Mouse (Mus musculus): Measurements from ENCODE around the gene Alox5.

Alox5 gene

GRCm38 (mm10) chr6:116417518-116418315 lies 43.3 kb downstream of the Alox5 start:
- DNase-seq (ENCODE audit: low spot score in 2 of 2), result no peak

GRCm38 (mm10) chr6:116416000-116416552 lies 44.9 kb downstream of the Alox5 start:
- DNase-seq (ENCODE audit: low spot score in 2 of 2), result no peak

- DNase-seq (ENCODE audit: low spot score in 2 of 2), result no peak
Observed at GRCm38 (mm10) chr6:116415126-116415676, 45.8 kb downstream of the Alox5 start.

GRCm38 (mm10) chr6:116412546-116413325 lies 48.2 kb downstream of the Alox5 start:
- DNase-seq (ENCODE audit: low spot score in 2 of 2), result peak in 1 of 2 experiments; percentile 16

DNA sequence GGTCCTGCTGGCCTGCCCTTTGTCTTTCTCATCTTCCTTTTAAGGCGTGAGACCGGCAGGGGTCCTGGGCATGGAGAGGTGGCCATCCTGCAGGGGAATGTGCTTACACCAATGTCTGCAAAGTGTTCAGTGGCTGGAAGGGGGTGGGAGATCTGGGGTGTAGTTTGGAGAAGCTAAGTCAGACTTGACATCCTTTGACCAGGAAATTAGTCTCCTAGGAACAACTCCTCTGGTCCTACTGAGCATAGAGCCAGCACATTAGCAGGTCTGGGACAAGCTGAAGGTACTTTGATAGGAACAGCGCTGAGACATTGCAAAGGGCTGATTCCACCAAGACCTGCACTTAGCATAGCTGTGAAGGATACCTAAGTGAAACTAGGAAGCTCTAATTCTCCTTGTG lies 49.3 kb downstream of the Alox5 start:
- peak in 1 of 2 experiments; percentile 12 for DNase-seq (ENCODE audit: low spot score in 2 of 2)

- DNase-seq (ENCODE audit: low spot score in 2 of 2), result peak in 1 of 2 experiments; percentile 14
Observed at GRCm38 (mm10) chr6:116410436-116410835, 50.5 kb downstream of the Alox5 start.

GRCm38 (mm10) chr6:116407956-116408657 lies 52.9 kb downstream of the Alox5 start:
- no peak for DNase-seq (ENCODE audit: low spot score in 2 of 2)

DNA sequence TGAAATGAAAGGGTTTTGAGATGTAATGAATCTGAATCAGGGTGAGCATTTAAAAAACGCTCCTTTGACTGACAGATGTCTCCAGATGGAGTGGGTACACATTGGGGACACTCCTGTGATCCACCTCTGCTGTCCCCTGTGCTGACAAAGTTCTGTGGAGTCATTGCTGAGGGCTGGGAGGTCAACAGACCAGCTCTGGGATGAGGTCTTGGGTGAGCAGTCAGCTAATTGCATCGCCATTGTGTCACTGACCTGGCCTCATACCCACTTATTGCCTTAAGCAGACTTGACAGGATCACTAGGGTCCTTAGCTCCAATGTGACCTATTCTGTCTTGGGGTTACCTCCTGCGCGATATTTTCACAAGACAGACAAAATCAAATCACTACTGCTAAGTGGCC lies 53.8 kb downstream of the Alox5 start:
- DNase-seq (ENCODE audit: low spot score in 2 of 2), result no peak

GRCm38 (mm10) chr6:116406680-116407079 lies 54.3 kb downstream of the Alox5 start:
- peak in 1 of 2 experiments; percentile 17 for DNase-seq (ENCODE audit: low spot score in 2 of 2)

DNA sequence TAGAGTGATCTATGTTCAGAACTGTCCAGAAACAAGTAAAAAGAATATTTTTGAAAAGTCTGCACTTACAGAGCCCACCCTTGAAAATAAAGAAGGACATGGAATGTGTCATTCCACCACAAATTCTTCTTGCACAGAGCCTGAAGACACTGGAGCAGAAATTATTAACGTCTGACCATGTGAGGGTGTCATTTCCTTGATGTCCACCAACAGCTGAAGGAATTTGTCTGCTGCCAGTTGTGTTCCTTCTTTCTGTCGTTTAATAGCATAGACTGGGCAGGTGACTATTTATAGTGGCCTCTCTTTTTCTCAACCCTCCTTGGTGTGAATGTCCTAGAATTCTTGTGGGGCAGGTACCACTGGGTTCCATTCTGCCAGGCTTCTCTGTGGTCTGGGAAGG lies 54.8 kb downstream of the Alox5 start:
- DNase-seq (ENCODE audit: low spot score in 2 of 2), result no peak

- DNase-seq (ENCODE audit: low spot score in 2 of 2), result no peak
Observed at GRCm38 (mm10) chr6:116405715-116406114, 55.3 kb downstream of the Alox5 start.

- no peak for DNase-seq (ENCODE audit: low spot score in 2 of 2)
Observed at GRCm38 (mm10) chr6:116405243-116405642, 55.7 kb downstream of the Alox5 start.

DNA sequence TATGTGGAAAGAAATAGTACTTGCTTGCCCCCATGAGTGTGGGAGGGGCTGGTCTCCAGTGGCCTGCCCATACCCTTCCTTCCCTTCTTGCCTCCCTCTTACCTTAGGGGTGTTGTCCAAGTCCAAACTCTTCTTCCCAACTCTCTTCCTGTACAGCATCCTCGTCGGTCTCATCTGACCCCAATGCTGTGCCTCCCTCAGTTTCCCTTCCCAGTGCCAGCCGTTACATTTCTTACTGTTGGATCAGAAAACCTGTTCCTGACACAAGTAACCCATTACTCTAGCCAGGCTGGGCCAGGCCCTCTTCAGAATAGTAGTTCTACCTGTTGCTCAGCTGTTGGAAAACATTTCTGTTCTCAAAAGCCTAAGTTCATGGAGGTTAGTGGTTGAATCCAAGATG lies 58.6 kb downstream of the Alox5 start:
- DNase-seq (ENCODE audit: low spot score in 2 of 2), result peak in 1 of 2 experiments; percentile 11

- DNase-seq (ENCODE audit: low spot score in 2 of 2), result peak in 1 of 2 experiments; percentile 14
Observed at GRCm38 (mm10) chr6:116401746-116402423, 59.1 kb downstream of the Alox5 start.

GRCm38 (mm10) chr6:116398136-116398535 lies 62.8 kb downstream of the Alox5 start:
- DNase-seq (ENCODE audit: low spot score in 2 of 2), result no peak

DNA sequence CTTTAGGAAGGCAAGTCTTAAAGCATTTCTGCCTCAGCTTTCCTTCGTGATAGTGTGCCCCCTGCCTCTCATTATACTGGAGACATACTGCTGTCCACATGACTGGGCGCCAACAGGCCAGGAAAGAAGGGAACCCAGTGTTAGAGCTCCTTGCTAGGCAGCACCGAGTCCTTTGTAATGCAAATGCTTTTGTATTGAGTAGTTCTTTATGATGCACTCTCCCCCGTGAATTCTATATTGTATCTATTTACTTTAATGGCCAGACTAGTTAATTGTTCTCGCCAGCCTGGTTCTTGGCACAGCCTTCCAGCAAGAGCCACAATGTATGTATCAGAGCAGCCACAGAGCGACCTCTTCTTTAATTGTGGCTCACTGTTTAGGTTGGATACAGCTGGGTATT lies 63.4 kb downstream of the Alox5 start:
- no peak for DNase-seq (ENCODE audit: low spot score in 2 of 2)

GRCm38 (mm10) chr6:116394916-116395648 lies 65.9 kb downstream of the Alox5 start:
- no peak for DNase-seq (ENCODE audit: low spot score in 2 of 2)

- DNase-seq (ENCODE audit: low spot score in 2 of 2), result no peak
Observed at GRCm38 (mm10) chr6:116389481-116389880, 71.5 kb downstream of the Alox5 start.

DNA sequence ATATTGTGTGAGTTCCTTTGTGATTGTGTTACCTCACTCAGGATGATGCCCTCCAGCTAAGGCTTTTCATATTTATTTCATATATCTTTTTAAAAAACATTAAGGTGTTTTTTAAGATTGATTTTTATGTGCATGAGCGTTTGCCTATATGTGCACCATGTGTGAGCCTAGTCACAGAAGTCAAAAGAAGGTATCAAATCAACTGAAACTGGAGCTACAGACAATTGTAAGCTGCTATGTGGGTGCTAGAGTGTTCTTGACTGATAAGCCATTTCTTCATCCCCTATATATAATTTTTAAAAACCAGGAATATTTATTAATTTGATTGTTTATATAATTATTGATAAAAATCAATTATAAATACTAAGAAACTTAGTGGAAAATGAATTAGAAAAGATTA lies 72.9 kb downstream of the Alox5 start:
- DNase-seq (ENCODE audit: low spot score in 2 of 2), result no peak

DNA sequence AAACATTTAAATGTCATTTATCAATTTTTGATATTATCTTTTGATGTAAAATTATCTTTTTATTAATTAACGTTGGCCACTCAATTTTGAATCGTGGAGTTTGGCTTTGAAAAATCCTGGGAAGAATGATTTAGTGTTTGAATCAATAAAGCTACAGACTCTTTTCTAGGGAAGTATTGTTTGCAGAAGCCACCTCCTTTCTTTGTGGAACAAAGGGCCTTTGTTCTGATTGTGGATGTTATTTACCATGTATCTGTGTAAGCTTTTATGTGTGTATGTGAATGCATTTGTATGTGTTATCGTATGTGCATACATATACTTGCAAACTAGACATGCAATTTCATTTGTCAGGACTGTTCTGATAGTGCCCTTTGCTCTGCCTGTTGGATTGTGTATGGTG lies 74.5 kb downstream of the Alox5 start:
- DNase-seq (ENCODE audit: low spot score in 2 of 2), result no peak
